Mouse (Mus musculus): ENCODE measurements around the gene Chrm2. TPM values are rescaled to one million over a fixed set of nuclear protein-coding genes. Genes with fewer than 3 reads are reported as not detected.

Chrm2 gene
- total and polyA plus RNA-seq, 3 experiments, result not detected

DNA sequence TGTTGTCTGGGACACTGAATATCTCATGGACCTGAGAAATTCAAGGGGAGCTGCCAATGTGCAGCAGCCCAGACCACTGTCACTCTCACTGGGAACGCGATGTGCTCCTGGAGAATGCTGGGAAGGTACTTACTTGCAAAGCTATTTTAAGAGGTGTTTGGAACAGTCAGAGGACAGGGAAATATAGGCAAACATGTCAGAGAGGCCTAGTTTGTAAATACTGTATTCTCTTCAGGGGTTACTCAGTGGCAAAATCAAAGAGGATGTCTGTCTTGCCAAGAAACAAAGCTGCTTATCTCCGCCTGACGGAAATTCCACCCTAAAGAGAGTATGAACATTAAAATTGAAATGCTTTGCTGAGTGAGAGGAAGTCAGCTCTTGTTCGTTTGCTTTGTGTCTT is 17.3 kb downstream of the Chrm2 start:
- no peak overlapping the region for H3K4me2 ChIP-seq (ENCODE audit: insufficient read depth, low read depth, poor library complexity, severe bottlenecking)
- H3K4me3 ChIP-seq (replicated peaks in 1 of 3; ENCODE audit: low read depth in 2 of 3, low read length in 2 of 3, poor library complexity in 1 of 3), result no peak overlapping the region
- no peak for TF ChIP-seq IRF4 (IDR thresholded peaks at IDR 0.05; ENCODE audit: low read depth, low read length)
- TF ChIP-seq JUND (conservative IDR thresholded peaks at IDR 0.05; ENCODE audit: low read depth, low read length), result no peak
- TF ChIP-seq MAX (IDR thresholded peaks at IDR 0.05; ENCODE audit: low read length), result no peak
- TF ChIP-seq POLR2AphosphoS2 (IDR thresholded peaks at IDR 0.05; ENCODE audit: low read depth, low read length), result no peak
- no peak for TF ChIP-seq POLR2A (IDR thresholded peaks at IDR 0.05; ENCODE audit: low read depth, low read length)
- no peak for TF ChIP-seq BHLHE40 (IDR thresholded peaks at IDR 0.05; ENCODE audit: low read depth, low read length)
- no peak for TF ChIP-seq SMC3 (IDR thresholded peaks at IDR 0.05; ENCODE audit: low read depth, low read length)
- no peak for TF ChIP-seq ZNF384 (IDR thresholded peaks at IDR 0.05; ENCODE audit: low read depth, low read length)
- no peak for TF ChIP-seq GABPA (IDR thresholded peaks at IDR 0.05; ENCODE audit: insufficient replicate concordance, low read depth, low read length)
- no peak for TF ChIP-seq CHD2 (IDR thresholded peaks at IDR 0.05; ENCODE audit: low read length)
- TF ChIP-seq ZKSCAN1 (IDR thresholded peaks at IDR 0.05; ENCODE audit: borderline replicate concordance, low read depth, low read length), result no peak
- TF ChIP-seq HCFC1 (IDR thresholded peaks at IDR 0.05; ENCODE audit: low read depth, low read length), result no peak
- TF ChIP-seq NRF1 (IDR thresholded peaks at IDR 0.05; ENCODE audit: low read depth, low read length), result no peak
- TF ChIP-seq MYC (IDR thresholded peaks at IDR 0.05; ENCODE audit: low read depth, low read length), result no peak
- H3K27me3 ChIP-seq (replicated peaks), result no peaks in the 10 kb centered on the region
- no peak for DNase-seq (ENCODE audit: extremely low read depth)
- H3K9me3 ChIP-seq (replicated peaks; ENCODE audit: low read length), result no peaks in the 10 kb centered on the region
- no peak overlapping the region for H3K9ac ChIP-seq (ENCODE audit: insufficient read depth, low read depth)
- H3K4me1 ChIP-seq (ENCODE audit: control insufficient read depth in 1 of 2, insufficient read depth in 2 of 2), result peaks cover 0 to 3% of the 10 kb centered on the region in 2 experiments; a peak in 2 of 4 replicates
- no peaks in the 10 kb centered on the region for H3K36me3 ChIP-seq (replicated peaks in 1 of 2; ENCODE audit: control insufficient read depth in 1 of 2, insufficient read depth in 1 of 2, low read length in 1 of 2)
- no peaks in the 10 kb centered on the region for H3K79me2 ChIP-seq (replicated peaks; ENCODE audit: control insufficient read depth, extremely low read depth, insufficient read depth, poor library complexity, severe bottlenecking)
- in situ Hi-C loops (cut with MboI; ENCODE audit: low pct_ligation_motif_present, low pct_unique_long_range_greater_than_20kb, low sequenced_read_pairs) (no loop called here), dilution Hi-C loops (cut with MboI; ENCODE audit: extremely low pct_ligation_motif_present, extremely low pct_unique_long_range_greater_than_20kb, low sequenced_read_pairs) (no loop called here)
- H3K27ac ChIP-seq (ENCODE audit: insufficient read depth, low read depth), result no peak overlapping the region

GRCm38 (mm10) chr6:36409016-36409415 is 21.1 kb downstream of the Chrm2 start:
- Histone ChIP-seq H3K9me3 (replicated peaks; ENCODE audit: low read length) (no peaks in the 10 kb centered on the region), H3K4me3 (replicated peaks in 1 of 3; ENCODE audit: low read depth in 2 of 3, low read length in 2 of 3, poor library complexity in 1 of 3) (no peak overlapping the region), H3K79me2 (replicated peaks; ENCODE audit: control insufficient read depth, extremely low read depth, insufficient read depth, poor library complexity, severe bottlenecking) (no peaks in the 10 kb centered on the region), H3K36me3 (replicated peaks in 1 of 2; ENCODE audit: control insufficient read depth in 1 of 2, insufficient read depth in 1 of 2, low read length in 1 of 2) (no peaks in the 10 kb centered on the region), H3K27me3 (replicated peaks) (no peaks in the 10 kb centered on the region), H3K4me2 (ENCODE audit: insufficient read depth, low read depth, poor library complexity, severe bottlenecking) (no peak overlapping the region), H3K9ac (ENCODE audit: insufficient read depth, low read depth) (no peak overlapping the region), H3K4me1 (ENCODE audit: control insufficient read depth in 1 of 2, insufficient read depth in 2 of 2) (peaks cover 0 to 17% of the 10 kb centered on the region in 2 experiments; a peak in 2 of 4 replicates), H3K27ac (ENCODE audit: insufficient read depth, low read depth) (no peak overlapping the region)
- DNase-seq (ENCODE audit: extremely low read depth), result no peak
- TF ChIP-seq RAD21 (IDR thresholded peaks at IDR 0.05; ENCODE audit: low read depth, low read length) (no peak), NELFE (IDR thresholded peaks at IDR 0.05; ENCODE audit: low read depth, low read length) (no peak), POLR2AphosphoS2 (IDR thresholded peaks at IDR 0.05; ENCODE audit: low read depth, low read length) (no peak), JUN (IDR thresholded peaks at IDR 0.05; ENCODE audit: insufficient read depth, low read depth, low read length) (no peak), ZNF384 (IDR thresholded peaks at IDR 0.05; ENCODE audit: low read depth, low read length) (no peak), ZC3H11A (IDR thresholded peaks at IDR 0.05; ENCODE audit: low read depth, low read length) (no peak), BHLHE40 (IDR thresholded peaks at IDR 0.05; ENCODE audit: low read depth, low read length) (no peak), HCFC1 (IDR thresholded peaks at IDR 0.05; ENCODE audit: low read depth, low read length) (no peak), MAZ (IDR thresholded peaks at IDR 0.05; ENCODE audit: low read depth, low read length) (no peak), JUND (conservative IDR thresholded peaks at IDR 0.05; ENCODE audit: low read depth, low read length) (no peak), ETS1 (conservative IDR thresholded peaks at IDR 0.05; ENCODE audit: low read depth, low read length) (no peak), PAX5 (IDR thresholded peaks at IDR 0.05; ENCODE audit: low read length) (no peak), MAFK (IDR thresholded peaks at IDR 0.05; ENCODE audit: insufficient replicate concordance, low read length) (no peak)
- dilution Hi-C loops (cut with MboI; ENCODE audit: extremely low pct_ligation_motif_present, extremely low pct_unique_long_range_greater_than_20kb, low sequenced_read_pairs) (no loop called here), in situ Hi-C loops (cut with MboI; ENCODE audit: low pct_ligation_motif_present, low pct_unique_long_range_greater_than_20kb, low sequenced_read_pairs) (no loop called here)

Measured in CH12.LX (cell line).